Mouse (Mus musculus) liver, postnatal 0 days (tissue): ENCODE measurements around the gene Tktl1.

Source experiments
- CTCF ChIP-seq: sonication (generic); IDR thresholded peaks from 2 replicates; pipeline ENCODE4 v1.5.1; 2016; ENCODE audit warnings: antibody characterized with exemption, low read depth
- EP300 ChIP-seq: IDR thresholded peaks from 2 replicates; pipeline ENCODE4 v1.6.1; 2016; ENCODE audit warnings: antibody characterized with exemption, low read depth, mild to moderate bottlenecking

GRCm38 (mm10) chrX:74219449-74219848, 42.4 kb downstream of the Tktl1 start:
- TF ChIP-seq CTCF (no peak), EP300 (no peak)
